Mouse (Mus musculus) liver, embryonic 14.5 days (tissue): Measurements from ENCODE around the gene Lingo1. TPM values are rescaled to one million over a fixed set of nuclear protein-coding genes. Genes with fewer than 3 reads are reported as not detected.

Source experiments
- ATAC-seq: fragments of 200-750 bp; cut with Nextera tagmentation; 2 replicates; pipeline ENCODE4 v1.8.0; 2017; ENCODE audit warnings: moderate number of reproducible peaks, mild to moderate bottlenecking, moderate library complexity; ENCODE audit not compliant: insufficient read depth
- DNase-seq, 3 experiments: peaks; one replicate each; pipeline ENCODE4 v3.0.0-alpha.2; 2012 to 2013; ENCODE audit warnings: low read depth in 3 of 3, low spot score in 3 of 3
- H3K27ac ChIP-seq: fragments of 300-500 bp; sonication (generic); 2 replicates; pipeline ENCODE4 v1.5.1; 2014; ENCODE audit warnings: moderate library complexity, mild to moderate bottlenecking, control low read depth, inconsistent platforms
- H3K27me3 ChIP-seq: fragments of 300-500 bp; sonication (generic); 2 replicates; pipeline ENCODE4 v1.6.1; 2014; ENCODE audit warnings: mild to moderate bottlenecking, low read length, moderate library complexity; ENCODE audit not compliant: control insufficient read depth, insufficient read depth
- H3K36me3 ChIP-seq: fragments of 300-500 bp; sonication (generic); replicated peaks from 2 replicates; pipeline ENCODE4 v1.6.1; 2014; ENCODE audit warnings: low read depth; ENCODE audit not compliant: control insufficient read depth, insufficient read depth
- H3K4me1 ChIP-seq, 2 experiments: fragments of 200-500 bp in 1 of 2; fragments of 300-500 bp in 1 of 2; sonication (generic) in 1 of 2; replicated peaks; 2 replicates each; pipeline ENCODE4 v1.6.1; 2012 to 2014; ENCODE audit warnings: antibody characterized with exemption in 1 of 2, inconsistent platforms in 1 of 2, low read length in 1 of 2; ENCODE audit not compliant: control insufficient read depth in 2 of 2, insufficient read depth in 2 of 2
- H3K4me2 ChIP-seq: fragments of 300-500 bp; sonication (generic); 2 replicates; pipeline ENCODE4 v1.6.1; 2014; ENCODE audit warnings: low read depth, mild to moderate bottlenecking, control low read depth, moderate library complexity
- H3K4me3 ChIP-seq, 2 experiments: fragments of 200-500 bp in 1 of 2; fragments of 300-500 bp in 1 of 2; sonication (generic) in 1 of 2; 2 replicates each; pipeline ENCODE4 v1.5.1; 2012 to 2014; ENCODE audit warnings: low read depth in 2 of 2, low read length in 2 of 2, mild to moderate bottlenecking in 2 of 2, control low read depth in 1 of 2, inconsistent platforms in 1 of 2, moderate library complexity in 1 of 2; ENCODE audit not compliant: insufficient read depth in 1 of 2
- H3K9ac ChIP-seq: fragments of 300-500 bp; sonication (generic); replicated peaks from 2 replicates; pipeline ENCODE4 v1.6.1; 2014; ENCODE audit warnings: mild to moderate bottlenecking, control low read depth, moderate library complexity
- H3K9me3 ChIP-seq: fragments of 300-500 bp; sonication (generic); 2 replicates; pipeline ENCODE4 v1.6.1; 2016; ENCODE audit warnings: low read length, mixed read lengths; ENCODE audit not compliant: control insufficient read depth
- CTCF ChIP-seq: IDR thresholded peaks from 2 replicates; pipeline ENCODE4 v1.5.1; 2016; ENCODE audit warnings: antibody characterized with exemption, low read depth, control low read depth
- EP300 ChIP-seq: IDR thresholded peaks from 2 replicates; pipeline ENCODE4 v1.6.1; 2016; ENCODE audit warnings: antibody characterized with exemption, low read depth
- WGBS: fragments of 180-500 bp; shearing (Covaris S2); extraction: QIAGEN DNeasy Blood & Tissue Kit; methylation state at CpG from one replicate; pipeline ENCODE4 v1.1.7; 2014; ENCODE audit not compliant: insufficient replicate concordance; 5-methylcytosine and 5-hydroxymethylcytosine counted together
- polyA plus RNA-seq, 2 experiments: library from polyadenylated mRNA; depleted of rRNA in 1 of 2; stranded (reverse) in 1 of 2; unstranded in 1 of 2; fragments of >200 nt; fragmentation: Nextera tagmentation in 1 of 2; extraction: Ambion mirVana in 1 of 2; gene quantifications; 2 replicates each; pipeline versions ENCODE4 v1.2.1 to v1.2.3; 2012 to 2014

Lingo1 gene
- polyA plus RNA-seq, 2 experiments = 0.14 to 0.58 TPM

DNA sequence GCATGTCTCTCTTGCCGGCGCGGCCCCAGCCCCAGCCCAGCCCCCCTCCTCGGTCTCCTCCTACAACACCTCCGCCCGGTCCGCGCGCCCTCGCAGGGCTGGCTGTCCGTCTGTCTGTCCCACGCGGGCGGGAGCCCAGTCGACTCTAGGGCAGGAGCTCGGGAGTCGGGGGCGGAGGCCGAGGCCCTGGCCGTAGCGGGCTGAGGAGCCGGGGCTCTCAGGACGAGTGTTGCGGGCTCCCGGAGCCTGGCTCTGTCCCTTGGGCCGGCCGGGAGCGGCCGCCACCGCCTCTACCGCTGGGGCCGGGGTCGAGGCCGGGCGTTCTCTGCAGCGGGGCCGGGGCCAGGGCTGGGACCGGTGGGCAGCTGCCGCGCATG, 161.2 kb downstream of the Lingo1 start:
- Histone ChIP-seq H3K4me3 (peak overlapping the region; percentile 14 to 42; a peak in 3 of 4 replicates), H3K27ac (no peak overlapping the region), H3K9ac (no peak overlapping the region), H3K4me1 (0 out of 4 replicates have a peak, but pooled peaks cover 0 to 2% of the 10 kb centered on the region in 2 experiments), H3K4me2 (peak overlapping the region; percentile 53), H3K36me3 (no peaks in the 10 kb centered on the region), H3K9me3 (no peaks in the 10 kb centered on the region), H3K27me3 (peaks cover 43% of the 10 kb centered on the region)
- no peak for DNase-seq
- WGBS = 1% methylated on average over 40 of the region's 40 CpGs
- ATAC-seq = no peak
- TF ChIP-seq EP300 = no peak
- no peak for TF ChIP-seq CTCF

DNA sequence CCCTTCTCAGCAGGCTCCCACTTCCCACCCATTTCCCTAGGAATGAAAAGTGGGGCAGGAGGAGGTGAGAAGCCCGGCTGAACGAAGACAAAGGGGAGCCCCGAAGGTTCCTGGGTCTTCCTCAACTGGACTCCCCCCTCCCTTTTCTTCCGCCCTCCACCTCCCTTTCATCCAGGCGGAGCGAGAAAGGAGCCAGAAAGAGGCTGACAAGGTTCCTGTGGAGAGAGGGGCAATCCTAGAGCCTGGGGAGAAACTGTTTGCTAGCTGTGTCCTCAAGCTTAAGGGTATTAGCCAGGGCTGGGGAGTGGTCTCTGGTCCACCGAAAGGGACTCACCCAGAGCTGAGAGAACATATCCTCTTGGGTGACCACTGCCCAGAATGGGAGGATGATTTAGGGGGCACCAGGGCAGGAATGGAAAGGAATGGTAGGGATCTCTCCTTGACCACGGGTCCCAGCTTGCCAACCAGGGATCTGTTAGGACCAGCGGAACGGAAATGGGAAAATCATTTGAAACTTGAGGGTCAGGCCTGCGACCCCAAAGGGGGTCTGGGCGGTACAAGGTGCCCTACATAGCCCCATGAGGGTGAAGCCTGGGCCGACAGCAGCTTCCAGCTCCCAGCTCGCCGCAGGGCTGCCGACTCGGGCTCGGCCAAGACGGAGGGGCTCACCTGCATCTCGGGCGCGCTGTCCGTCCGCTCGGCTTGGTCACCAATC, 161.7 kb downstream of the Lingo1 start:
- TF ChIP-seq EP300 (no peak), CTCF (no peak)
- no peak overlapping the region for H3K27ac ChIP-seq
- peaks cover 43% of the 10 kb centered on the region for H3K27me3 ChIP-seq
- ATAC-seq = no peak
- no peaks in the 10 kb centered on the region for H3K36me3 ChIP-seq
- no peaks in the 10 kb centered on the region for H3K9me3 ChIP-seq
- peak overlapping the region in 1 of 2 experiments; percentile 42; a peak in 2 of 4 replicates for H3K4me3 ChIP-seq
- WGBS = 2% methylated on average over 25 of the region's 25 CpGs
- no peak for DNase-seq
- peak overlapping the region; percentile 53 for H3K4me2 ChIP-seq
- H3K9ac ChIP-seq = no peak overlapping the region
- 0 out of 4 replicates have a peak, but pooled peaks cover 0 to 2% of the 10 kb centered on the region in 2 experiments for H3K4me1 ChIP-seq

GRCm38 (mm10) chr9:56633449-56634225, 162.6 kb downstream of the Lingo1 start:
- Histone ChIP-seq H3K4me2 (no peak overlapping the region), H3K9me3 (no peaks in the 10 kb centered on the region), H3K4me3 (no peak overlapping the region), H3K36me3 (no peaks in the 10 kb centered on the region), H3K27ac (no peak overlapping the region), H3K4me1 (0 out of 4 replicates have a peak, but pooled peaks cover 0 to 2% of the 10 kb centered on the region in 2 experiments), H3K27me3 (peaks cover 43% of the 10 kb centered on the region), H3K9ac (no peak overlapping the region)
- DNase-seq (no peak), ATAC-seq (no peak)
- 25% methylated on average over 13 of the region's 13 CpGs for WGBS
- TF ChIP-seq CTCF = no peak

DNA sequence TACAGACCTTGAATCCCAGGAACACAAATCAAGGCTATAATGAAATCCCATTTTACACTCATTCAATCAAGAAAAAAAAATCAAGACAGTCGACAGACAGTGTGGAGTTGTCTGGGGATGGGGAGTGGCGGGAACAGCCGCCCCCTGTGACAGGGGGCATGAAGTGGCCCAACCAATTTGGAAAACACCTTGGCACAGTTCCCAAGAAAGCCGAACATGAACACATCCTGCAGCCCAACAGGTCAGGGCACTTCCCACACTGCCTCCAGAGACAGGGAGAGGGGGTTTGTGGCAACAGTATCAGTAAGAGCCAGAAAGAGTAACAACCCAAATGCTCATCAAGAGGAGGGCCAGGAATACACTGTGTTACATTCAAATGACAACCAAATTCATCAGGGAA, 165.3 kb downstream of the Lingo1 start:
- Histone ChIP-seq H3K27ac (no peak overlapping the region), H3K4me2 (no peak overlapping the region), H3K9ac (no peak overlapping the region), H3K4me3 (no peak overlapping the region), H3K9me3 (no peaks in the 10 kb centered on the region), H3K36me3 (no peaks in the 10 kb centered on the region), H3K27me3 (peaks cover 28% of the 10 kb centered on the region), H3K4me1 (0 out of 4 replicates have a peak, but pooled peaks cover 0 to 2% of the 10 kb centered on the region in 2 experiments)
- TF ChIP-seq EP300 (no peak), CTCF (no peak)
- ATAC-seq (no peak), DNase-seq (no peak)
- WGBS = 56% methylated on average over 4 of the region's 4 CpGs
